Mouse (Mus musculus) kidney, postnatal 0 days (tissue): ENCODE results near the gene Med29. TPM values are rescaled to one million over a fixed set of nuclear protein-coding genes. Genes with fewer than 3 reads are reported as not detected.

Experiments used
- ATAC-seq: fragments of 200-750 bp; cut with Nextera tagmentation; replicated peaks from 2 replicates; pipeline ENCODE4 v1.8.0; 2017; ENCODE audit warnings: low read depth, moderate number of reproducible peaks, moderate TSS enrichment, moderate library complexity; ENCODE audit not compliant: low FRiP score
- DNase-seq: peaks from one replicate; pipeline ENCODE4 v3.0.0-alpha.2; 2016; ENCODE audit warnings: low spot score
- H3K27ac ChIP-seq: fragments of 300-500 bp; sonication (generic); 2 replicates; pipeline ENCODE4 v1.5.1; 2014; ENCODE audit warnings: mild to moderate bottlenecking
- H3K27me3 ChIP-seq: fragments of 300-500 bp; sonication (generic); 2 replicates; pipeline ENCODE4 v1.6.1; 2014; ENCODE audit warnings: low read length, mixed read lengths; ENCODE audit not compliant: insufficient read depth
- H3K36me3 ChIP-seq: fragments of 300-500 bp; sonication (generic); 2 replicates; pipeline ENCODE4 v1.6.1; 2014; ENCODE audit warnings: low read length, mixed read lengths; ENCODE audit not compliant: insufficient read depth
- H3K4me1 ChIP-seq: fragments of 300-500 bp; sonication (generic); replicated peaks from 2 replicates; pipeline ENCODE4 v1.6.1; 2014; ENCODE audit warnings: antibody characterized with exemption, low read length, mixed read lengths; ENCODE audit not compliant: insufficient read depth
- H3K4me2 ChIP-seq: fragments of 300-500 bp; sonication (generic); 2 replicates; pipeline ENCODE4 v1.6.1; 2014; ENCODE audit warnings: mild to moderate bottlenecking, low read length, moderate library complexity, mixed read lengths
- H3K4me3 ChIP-seq: fragments of 300-500 bp; sonication (generic); replicated peaks from 2 replicates; pipeline ENCODE4 v1.5.1; 2014; ENCODE audit warnings: low read depth, low read length
- H3K9ac ChIP-seq: fragments of 300-500 bp; sonication (generic); 2 replicates; pipeline ENCODE4 v1.6.1; 2014; ENCODE audit warnings: low read depth, low read length
- H3K9me3 ChIP-seq: fragments of 300-500 bp; sonication (generic); replicated peaks from 2 replicates; pipeline ENCODE4 v1.6.1; 2016; ENCODE audit warnings: low read length, inconsistent platforms, mixed read lengths
- CTCF ChIP-seq: IDR thresholded peaks from 2 replicates; pipeline ENCODE4 v1.5.1; 2016; ENCODE audit warnings: antibody characterized with exemption, low read depth, mild to moderate bottlenecking, moderate library complexity
- WGBS: fragments of 180-500 bp; shearing (Covaris S2); extraction: QIAGEN DNeasy Blood & Tissue Kit; methylation state at CpG from one replicate; pipeline ENCODE4 v1.1.7; 2014; 5-methylcytosine and 5-hydroxymethylcytosine counted together
- polyA plus RNA-seq: library from polyadenylated mRNA; unstranded; fragments of >200 nt; fragmentation: Nextera tagmentation; extraction: Ambion mirVana; gene quantifications from 2 replicates; pipeline ENCODE4 v1.2.1, GENCODE M21; 2015

Gene Med29
- polyA plus RNA-seq, 1 experiment from 2014 or later: 47.8 TPM

DNA sequence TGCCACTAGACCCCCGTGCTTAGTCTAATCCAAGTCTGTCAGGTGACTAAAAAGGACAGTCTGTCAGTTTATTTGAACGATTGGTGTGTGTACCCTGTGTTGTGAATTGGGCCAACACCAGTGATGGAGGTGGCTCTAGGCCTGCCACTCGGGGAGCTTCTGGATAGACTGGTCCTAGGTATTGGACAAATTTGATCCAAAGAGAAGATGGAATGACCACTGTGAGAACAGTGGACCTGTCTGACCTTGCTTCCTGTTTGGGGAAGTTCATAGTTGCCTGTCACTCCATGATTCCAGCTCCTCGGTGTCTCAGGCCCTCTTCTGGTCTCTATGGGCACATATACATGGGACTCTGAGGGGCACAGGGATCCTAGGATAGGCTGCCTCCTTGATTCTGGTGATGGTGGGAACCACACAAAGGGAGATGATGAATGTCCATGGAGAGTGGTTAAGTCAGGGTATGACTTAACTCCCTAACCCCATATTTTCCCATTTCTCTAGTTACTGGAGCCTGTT lies 40.8 kb downstream of the Med29 start:
- ATAC-seq (no peak), DNase-seq (peak; percentile 22)
- Histone ChIP-seq H3K4me2 (peak overlapping the region; percentile 91), H3K4me3 (peak overlapping the region; percentile 91), H3K27ac (0 out of 2 replicates have a peak overlapping the region, but pooled peaks have one; percentile 8), H3K9me3 (no peaks in the 10 kb centered on the region), H3K9ac (peak overlapping the region; percentile 96), H3K36me3 (peaks cover 20% of the 10 kb centered on the region), H3K27me3 (no peaks in the 10 kb centered on the region), H3K4me1 (peaks cover 7% of the 10 kb centered on the region; the same call in 1 of the 2 replicates)
- TF ChIP-seq CTCF: no peak
- 32% methylated on average over 4 of the region's 4 CpGs for WGBS

GRCm38 (mm10) chr7:28350155-28350883 lies 42.2 kb downstream of the Med29 start, which contains the start of gene Rps16:
TSS of gene Rps16 (plus strand) at chr7:28350652.
- peak; percentile 22; the same call in 1 of the 2 replicates for TF ChIP-seq CTCF
- peak within 1 kb of the TSS; percentile 91 for H3K4me3 ChIP-seq
- peaks cover 7% of the 10 kb centered on the region; the same call in 1 of the 2 replicates for H3K4me1 ChIP-seq
- H3K4me2 ChIP-seq: peak within 1 kb of the TSS; percentile 91
- H3K9ac ChIP-seq: peak within 1 kb of the TSS; percentile 96
- H3K27ac ChIP-seq: peak within 1 kb of the TSS; percentile 90
- H3K9me3 ChIP-seq: no peaks in the 10 kb centered on the region
- peak; percentile 98 for DNase-seq
- peaks cover 20% of the 10 kb centered on the region for H3K36me3 ChIP-seq
- WGBS: under 1% methylated on average over 50 of the region's 50 CpGs
- H3K27me3 ChIP-seq: no peaks in the 10 kb centered on the region
- peak; percentile 94 for ATAC-seq

- H3K27ac ChIP-seq: no peak overlapping the region
- DNase-seq (peak; percentile 28), ATAC-seq (no peak)
- no peaks in the 10 kb centered on the region for H3K9me3 ChIP-seq
- H3K4me1 ChIP-seq: peaks cover 7% of the 10 kb centered on the region; the same call in 1 of the 2 replicates
- H3K36me3 ChIP-seq: peaks cover 8% of the 10 kb centered on the region
- H3K27me3 ChIP-seq: no peaks in the 10 kb centered on the region
- no peak overlapping the region for H3K4me3 ChIP-seq
- peak; percentile 51 for TF ChIP-seq CTCF
- H3K9ac ChIP-seq: no peak overlapping the region
- 86% methylated on average over 7 of the region's 7 CpGs for WGBS
- H3K4me2 ChIP-seq: no peak overlapping the region
Measured at GRCm38 (mm10) chr7:28348601-28349000, 43.9 kb downstream of the Med29 start.

GRCm38 (mm10) chr7:28347746-28348145 lies 44.8 kb downstream of the Med29 start:
- no peaks in the 10 kb centered on the region for H3K36me3 ChIP-seq
- 45% methylated on average over 3 of the region's 3 CpGs for WGBS
- H3K27me3 ChIP-seq: no peaks in the 10 kb centered on the region
- no peaks in the 10 kb centered on the region for H3K9me3 ChIP-seq
- TF ChIP-seq CTCF: no peak
- ATAC-seq (no peak), DNase-seq (no peak)
- no peak overlapping the region for H3K9ac ChIP-seq
- H3K4me1 ChIP-seq: peaks cover 7% of the 10 kb centered on the region; the same call in 1 of the 2 replicates
- no peak overlapping the region for H3K27ac ChIP-seq
- no peak overlapping the region for H3K4me2 ChIP-seq
- no peak overlapping the region for H3K4me3 ChIP-seq

- no peaks in the 10 kb centered on the region for H3K9me3 ChIP-seq
- no peak overlapping the region for H3K4me2 ChIP-seq
- no peaks in the 10 kb centered on the region for H3K36me3 ChIP-seq
- no peak overlapping the region for H3K4me3 ChIP-seq
- no peak overlapping the region; the same call in 1 of the 2 replicates for H3K27ac ChIP-seq
- 4% methylated on average over 4 of the region's 4 CpGs for WGBS
- peak; percentile 92 for TF ChIP-seq CTCF
- ATAC-seq: no peak
- peak; percentile 68 for DNase-seq
- no peaks in the 10 kb centered on the region for H3K27me3 ChIP-seq
- H3K9ac ChIP-seq: no peak overlapping the region
- H3K4me1 ChIP-seq: 0 out of 2 replicates have a peak, but pooled peaks cover under 1% of the 10 kb centered on the region
Measured at GRCm38 (mm10) chr7:28344637-28345036, 47.9 kb downstream of the Med29 start.

GRCm38 (mm10) chr7:28341381-28341780 lies 51.1 kb downstream of the Med29 start:
- no peak for TF ChIP-seq CTCF
- H3K9me3 ChIP-seq: no peaks in the 10 kb centered on the region
- no peaks in the 10 kb centered on the region for H3K27me3 ChIP-seq
- H3K4me3 ChIP-seq: no peak overlapping the region
- 0 out of 2 replicates have a peak overlapping the region, but pooled peaks have one; percentile 27 for H3K9ac ChIP-seq
- H3K27ac ChIP-seq: 0 out of 2 replicates have a peak overlapping the region, but pooled peaks have one; percentile 36
- no peaks in the 10 kb centered on the region for H3K36me3 ChIP-seq
- ATAC-seq (no peak), DNase-seq (peak; percentile 15)
- WGBS: 9% methylated on average over 7 of the region's 7 CpGs
- H3K4me2 ChIP-seq: no peak overlapping the region
- 0 out of 2 replicates have a peak, but pooled peaks cover 4% of the 10 kb centered on the region for H3K4me1 ChIP-seq
